Mouse (Mus musculus): Measurements from ENCODE around the gene 4930579F01Rik. TPM values are rescaled to one million over a fixed set of nuclear protein-coding genes. Genes with fewer than 3 reads are reported as not detected.

4930579F01Rik gene
- total RNA-seq, 2 experiments from 2014 or later = not detected

GRCm38 (mm10) chr3:138216091-138216490 is 22.5 kb upstream of the 4930579F01Rik start:
- DNase-seq = no peak

- peak; percentile 49 for DNase-seq
Measured at GRCm38 (mm10) chr3:138215395-138215989, 21.9 kb upstream of the 4930579F01Rik start.

- peak; percentile 50 for DNase-seq
Measured at GRCm38 (mm10) chr3:138212431-138212951, 18.9 kb upstream of the 4930579F01Rik start.

GRCm38 (mm10) chr3:138210432-138211075 is 16.9 kb upstream of the 4930579F01Rik start:
- DNase-seq = peak; percentile 63

GRCm38 (mm10) chr3:138208821-138209220 is 15.2 kb upstream of the 4930579F01Rik start:
- no peak for DNase-seq

GRCm38 (mm10) chr3:138198722-138199068 is 5.1 kb upstream of the 4930579F01Rik start:
- no peak for DNase-seq

- peak; percentile 94 for DNase-seq
Measured at GRCm38 (mm10) chr3:138197973-138198721, 4.5 kb upstream of the 4930579F01Rik start.

GRCm38 (mm10) chr3:138197556-138197955 is 3.9 kb upstream of the 4930579F01Rik start:
- DNase-seq = peak; percentile 32

- no peak for DNase-seq
Measured at GRCm38 (mm10) chr3:138197093-138197492, 3.5 kb upstream of the 4930579F01Rik start.

GRCm38 (mm10) chr3:138192260-138192659 is 1.4 kb downstream of the 4930579F01Rik start:
- peak; percentile 34 for DNase-seq

- no peak for DNase-seq
Measured at GRCm38 (mm10) chr3:138185995-138186930, 7.4 kb downstream of the 4930579F01Rik start.

GRCm38 (mm10) chr3:138185290-138185689 is 8.3 kb downstream of the 4930579F01Rik start:
- DNase-seq = peak; percentile 45

GRCm38 (mm10) chr3:138183371-138183770 is 10.3 kb downstream of the 4930579F01Rik start:
- DNase-seq = no peak

- no peak for DNase-seq
Measured at GRCm38 (mm10) chr3:138182019-138182418, 11.6 kb downstream of the 4930579F01Rik start.

GRCm38 (mm10) chr3:138175551-138175950 is 18.1 kb downstream of the 4930579F01Rik start:
- DNase-seq = no peak

GRCm38 (mm10) chr3:138173291-138173690 is 20.3 kb downstream of the 4930579F01Rik start:
- DNase-seq = no peak

- no peak for DNase-seq
Measured at GRCm38 (mm10) chr3:138162553-138163183, 31.0 kb downstream of the 4930579F01Rik start.

- no peak for DNase-seq
Measured at GRCm38 (mm10) chr3:138161623-138162022, 32.0 kb downstream of the 4930579F01Rik start.

GRCm38 (mm10) chr3:138156651-138157050 is 37.0 kb downstream of the 4930579F01Rik start:
- no peak for DNase-seq

- DNase-seq = no peak
Measured at GRCm38 (mm10) chr3:138155062-138155461, 38.6 kb downstream of the 4930579F01Rik start.

- no peak for DNase-seq
Measured at GRCm38 (mm10) chr3:138148811-138149210, 44.8 kb downstream of the 4930579F01Rik start.

Measured in adrenal gland, postnatal 10 days (tissue).